Mouse (Mus musculus): ENCODE data around the gene Cntrl. TPM values are rescaled to one million over a fixed set of nuclear protein-coding genes. Genes with fewer than 3 reads are reported as not detected.

Gene Cntrl
- 29.5 and 29.9 TPM in 2 replicates for polyA plus RNA-seq (2016; fragmentation: Nextera tagmentation; extraction: Ambion mirVana)

DNA sequence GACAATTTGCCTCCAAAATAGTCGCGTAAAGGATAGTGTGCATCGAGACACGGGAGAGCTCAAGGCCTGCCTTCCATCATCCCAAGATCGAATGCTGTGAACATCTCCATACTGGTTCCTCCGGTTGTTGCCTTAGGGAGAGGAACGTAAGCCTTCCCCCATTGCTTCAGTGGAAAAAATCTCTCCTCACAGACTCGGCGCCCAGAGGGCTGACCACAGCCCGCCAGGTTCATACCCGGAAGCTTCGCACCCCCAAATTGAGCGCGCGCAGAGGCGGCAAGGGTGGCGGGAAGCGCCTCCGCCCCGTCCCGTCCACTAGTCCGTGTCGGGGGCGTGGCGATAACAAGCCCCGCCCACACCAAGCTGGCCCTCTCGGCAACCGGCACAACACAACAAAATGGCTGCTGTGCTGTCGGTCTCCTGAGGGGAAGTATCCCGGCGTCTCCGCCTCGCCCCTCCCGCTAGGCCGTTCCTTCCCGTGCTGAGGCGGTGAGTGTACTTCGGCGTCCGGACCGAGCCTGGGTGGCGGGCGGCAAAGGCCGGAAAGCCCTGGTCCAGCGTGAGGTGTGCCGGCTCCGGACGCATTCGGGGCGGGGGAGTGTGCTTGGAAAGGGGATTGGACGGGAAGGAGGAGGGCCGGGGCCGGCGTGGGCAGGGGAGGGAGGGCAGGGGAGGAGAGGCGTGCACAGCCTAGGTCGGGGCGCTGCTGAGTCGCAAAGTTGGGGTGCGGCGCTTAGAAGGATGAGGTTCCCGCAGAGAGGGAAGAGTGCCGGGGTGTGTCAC is at the start of gene Cntrl:
TSS of gene Cntrl (plus strand) at position 352 of the 783 bp plus-strand sequence.
- no peaks in the 10 kb centered on the region for H3K27me3 ChIP-seq (ENCODE audit: poor library complexity, severe bottlenecking)
- H3K36me3 ChIP-seq (replicated peaks), result peaks cover 7% of the 10 kb centered on the region
- peak; percentile 93 for DNase-seq (ENCODE audit: extremely low spot score, low spot score)
- under 1% methylated on average over 62 of the region's 62 CpGs for WGBS
- H3K4me3 ChIP-seq, result peak within 1 kb of the TSS; percentile 85
- no peaks in the 10 kb centered on the region for H3K9me3 ChIP-seq
- peak within 1 kb of the TSS; percentile 93 for H3K27ac ChIP-seq
- H3K4me1 ChIP-seq, result peaks cover 17% of the 10 kb centered on the region

DNA sequence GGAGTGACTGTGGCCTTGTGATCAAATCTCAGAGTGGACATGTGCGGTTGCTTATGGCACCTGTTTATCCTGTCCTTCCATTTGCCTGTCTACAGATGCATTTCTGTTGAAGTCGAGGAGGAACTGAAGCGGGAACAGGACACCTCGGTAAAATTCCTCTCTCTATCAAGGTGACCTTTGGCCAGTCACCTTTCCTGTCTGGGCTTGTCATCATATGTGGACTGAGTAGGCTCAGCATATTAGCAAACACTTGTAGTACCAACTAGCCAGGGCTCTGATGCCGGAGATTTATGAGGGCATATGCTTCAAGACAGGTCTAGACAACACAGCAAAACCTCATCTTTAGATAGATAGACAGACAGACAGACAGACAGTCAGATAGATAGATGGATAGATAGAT is 49.0 kb upstream of the Cntrl start:
- Histone ChIP-seq H3K9me3 (no peaks in the 10 kb centered on the region), H3K4me1 (no peaks in the 10 kb centered on the region), H3K27ac (no peak overlapping the region), H3K4me3 (no peak overlapping the region), H3K27me3 (ENCODE audit: poor library complexity, severe bottlenecking) (no peaks in the 10 kb centered on the region), H3K36me3 (replicated peaks) (no peaks in the 10 kb centered on the region)
- no peak for DNase-seq (ENCODE audit: extremely low spot score, low spot score)
- WGBS, result 91% methylated on average over 5 of the region's 5 CpGs

- H3K27me3 ChIP-seq (ENCODE audit: poor library complexity, severe bottlenecking), result no peaks in the 10 kb centered on the region
- no peaks in the 10 kb centered on the region for H3K9me3 ChIP-seq
- no peak for DNase-seq (ENCODE audit: extremely low spot score, low spot score)
- no peak overlapping the region for H3K4me3 ChIP-seq
- WGBS, result 82% methylated on average over 6 of the region's 6 CpGs
- no peaks in the 10 kb centered on the region for H3K36me3 ChIP-seq (replicated peaks)
- H3K4me1 ChIP-seq, result no peaks in the 10 kb centered on the region
- no peak overlapping the region for H3K27ac ChIP-seq
Observed at GRCm38 (mm10) chr2:35060897-35061296, 48.4 kb upstream of the Cntrl start.

GRCm38 (mm10) chr2:35061338-35061737 is 48.0 kb upstream of the Cntrl start, which contains the start of gene Hc:
TSS of gene Hc (minus strand) at chr2:35061438.
- H3K4me1 ChIP-seq, result no peaks in the 10 kb centered on the region
- H3K27me3 ChIP-seq (ENCODE audit: poor library complexity, severe bottlenecking), result no peaks in the 10 kb centered on the region
- no peak within 1 kb of the TSS for H3K4me3 ChIP-seq
- no peaks in the 10 kb centered on the region for H3K9me3 ChIP-seq
- 90% methylated on average over 5 of the region's 5 CpGs for WGBS
- no peak within 1 kb of the TSS for H3K27ac ChIP-seq
- no peak for DNase-seq (ENCODE audit: extremely low spot score, low spot score)
- no peaks in the 10 kb centered on the region for H3K36me3 ChIP-seq (replicated peaks)

DNA sequence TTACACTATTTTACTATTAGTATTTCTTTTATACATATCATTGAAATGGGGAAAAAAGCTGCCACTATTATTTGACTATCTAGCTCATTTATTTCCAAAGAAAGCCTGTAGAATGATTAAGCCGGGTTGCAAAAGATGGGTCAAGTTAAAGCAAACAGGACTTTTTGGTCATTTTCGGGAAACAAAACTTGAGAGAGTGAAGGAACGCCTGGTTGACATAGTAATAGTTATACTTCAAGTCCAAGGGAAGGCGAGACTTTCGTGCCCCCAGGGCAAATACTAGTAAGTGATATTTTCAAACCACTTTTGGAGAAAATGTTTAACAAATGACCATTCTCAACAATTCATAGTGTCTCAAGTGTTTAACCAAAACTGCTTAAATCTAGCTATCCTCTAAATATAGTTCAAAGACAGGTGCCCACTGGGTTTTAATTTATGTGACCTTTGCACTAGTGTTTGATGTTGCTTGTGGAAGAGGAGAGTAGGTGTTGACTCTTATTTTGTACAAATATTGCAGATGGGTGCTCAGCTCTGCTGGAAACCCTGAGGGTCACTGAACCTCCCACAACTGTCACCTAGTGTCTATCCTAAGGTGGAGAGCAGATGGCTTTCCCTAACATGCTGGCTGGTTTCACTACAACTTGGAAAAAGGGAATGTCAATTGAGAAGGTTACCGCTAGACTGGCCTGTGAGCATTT is 45.8 kb upstream of the Cntrl start:
- 89% methylated on average over 6 of the region's 6 CpGs for whole genome bisulfite sequencing
- H3K27ac ChIP-seq, result no peak overlapping the region

DNA sequence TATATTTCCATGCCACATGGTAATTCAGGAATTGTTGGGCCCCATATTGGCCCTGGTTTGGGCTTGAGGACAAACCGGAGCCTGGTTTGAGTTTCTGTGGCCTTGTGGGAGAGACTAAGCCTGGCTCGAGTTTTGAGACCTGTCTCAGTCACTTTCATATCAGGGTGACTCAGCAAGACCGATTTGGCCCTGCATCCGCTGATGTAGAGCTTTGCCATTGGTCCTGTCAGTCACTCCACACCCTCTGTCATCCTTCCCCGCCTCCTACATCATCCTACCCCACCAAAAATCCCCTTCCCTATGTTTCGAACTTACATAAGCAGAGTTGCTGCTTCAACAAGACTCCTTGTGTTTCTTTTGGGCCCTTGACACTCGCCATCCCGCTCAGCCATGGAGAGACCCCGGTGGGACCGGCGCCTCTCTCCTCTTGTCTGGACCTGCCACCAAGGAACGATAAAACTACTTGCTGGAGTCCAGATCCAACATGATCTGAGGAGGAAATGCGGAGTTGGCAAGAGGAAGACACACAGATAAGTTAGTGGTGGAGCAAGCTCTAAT is 42.7 kb upstream of the Cntrl start:
- no peaks in the 10 kb centered on the region for H3K9me3 ChIP-seq
- DNase-seq (ENCODE audit: extremely low spot score, low spot score), result no peak
- no peaks in the 10 kb centered on the region for H3K36me3 ChIP-seq (replicated peaks)
- 89% methylated on average over 13 of the region's 13 CpGs for WGBS
- H3K27me3 ChIP-seq (ENCODE audit: poor library complexity, severe bottlenecking), result no peaks in the 10 kb centered on the region
- H3K27ac ChIP-seq, result no peak overlapping the region
- no peaks in the 10 kb centered on the region for H3K4me1 ChIP-seq
- no peak overlapping the region for H3K4me3 ChIP-seq

More for the DNA sequence above, 45.8 kb upstream of the Cntrl start:
- H3K9me3 ChIP-seq, result no peaks in the 10 kb centered on the region
- H3K36me3 ChIP-seq (replicated peaks), result no peaks in the 10 kb centered on the region
- H3K4me1 ChIP-seq, result no peaks in the 10 kb centered on the region
- no peak for DNase-seq (ENCODE audit: extremely low spot score, low spot score)
- no peak overlapping the region for H3K4me3 ChIP-seq
- no peaks in the 10 kb centered on the region for H3K27me3 ChIP-seq (ENCODE audit: poor library complexity, severe bottlenecking)

DNA sequence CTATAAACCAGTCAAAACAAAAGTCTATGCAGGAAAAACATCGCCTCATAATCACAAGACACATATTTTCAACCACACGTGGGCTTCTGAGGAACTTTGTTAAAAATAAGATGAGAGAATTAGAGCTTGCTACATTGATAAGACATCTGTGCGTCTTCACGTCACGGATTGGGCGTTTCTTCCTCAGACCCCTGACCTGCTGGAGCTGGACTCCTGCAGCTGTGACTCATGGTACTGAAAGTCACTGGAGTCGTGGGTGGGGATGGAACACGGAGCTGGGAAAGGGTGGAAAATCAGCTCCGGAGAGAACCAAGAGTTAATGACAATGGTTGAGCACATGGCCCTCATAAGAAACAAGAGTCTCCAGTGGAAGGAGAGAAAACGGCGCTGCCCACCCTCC is 42.2 kb upstream of the Cntrl start:
- no peaks in the 10 kb centered on the region for H3K27me3 ChIP-seq (ENCODE audit: poor library complexity, severe bottlenecking)
- H3K9me3 ChIP-seq, result no peaks in the 10 kb centered on the region
- H3K4me1 ChIP-seq, result no peaks in the 10 kb centered on the region
- no peak overlapping the region for H3K27ac ChIP-seq
- no peaks in the 10 kb centered on the region for H3K36me3 ChIP-seq (replicated peaks)
- no peak overlapping the region for H3K4me3 ChIP-seq
- WGBS, result 91% methylated on average over 11 of the region's 11 CpGs
- DNase-seq (ENCODE audit: extremely low spot score, low spot score), result no peak

- Histone ChIP-seq H3K27ac (no peak overlapping the region), H3K9me3 (peaks cover 3% of the 10 kb centered on the region; the same call in 1 of the 2 replicates), H3K4me1 (no peaks in the 10 kb centered on the region), H3K4me3 (no peak overlapping the region), H3K27me3 (ENCODE audit: poor library complexity, severe bottlenecking) (no peaks in the 10 kb centered on the region), H3K36me3 (replicated peaks) (no peaks in the 10 kb centered on the region)
- DNase-seq (ENCODE audit: extremely low spot score, low spot score), result no peak
- WGBS, result 96% methylated on average over 1 of the region's 1 CpGs
Observed at GRCm38 (mm10) chr2:35069124-35069523, 40.2 kb upstream of the Cntrl start.

- Histone ChIP-seq H3K9me3 (peaks cover 3% of the 10 kb centered on the region; the same call in 1 of the 2 replicates), H3K27me3 (ENCODE audit: poor library complexity, severe bottlenecking) (no peaks in the 10 kb centered on the region), H3K4me3 (no peak overlapping the region), H3K27ac (no peak overlapping the region), H3K36me3 (replicated peaks) (no peaks in the 10 kb centered on the region), H3K4me1 (no peaks in the 10 kb centered on the region)
- DNase-seq (ENCODE audit: extremely low spot score, low spot score), result no peak
- 85% methylated on average over 4 of the region's 4 CpGs for WGBS
Observed at GRCm38 (mm10) chr2:35070275-35070674, 39.0 kb upstream of the Cntrl start.

GRCm38 (mm10) chr2:35072547-35072946 is 36.7 kb upstream of the Cntrl start:
- H3K4me3 ChIP-seq, result no peak overlapping the region
- no peak for DNase-seq (ENCODE audit: extremely low spot score, low spot score)
- H3K36me3 ChIP-seq (replicated peaks), result no peaks in the 10 kb centered on the region
- peaks cover 3% of the 10 kb centered on the region; the same call in 1 of the 2 replicates for H3K9me3 ChIP-seq
- 79% methylated on average over 2 of the region's 2 CpGs for WGBS
- H3K4me1 ChIP-seq, result no peaks in the 10 kb centered on the region
- H3K27ac ChIP-seq, result no peak overlapping the region
- H3K27me3 ChIP-seq (ENCODE audit: poor library complexity, severe bottlenecking), result no peaks in the 10 kb centered on the region

DNA sequence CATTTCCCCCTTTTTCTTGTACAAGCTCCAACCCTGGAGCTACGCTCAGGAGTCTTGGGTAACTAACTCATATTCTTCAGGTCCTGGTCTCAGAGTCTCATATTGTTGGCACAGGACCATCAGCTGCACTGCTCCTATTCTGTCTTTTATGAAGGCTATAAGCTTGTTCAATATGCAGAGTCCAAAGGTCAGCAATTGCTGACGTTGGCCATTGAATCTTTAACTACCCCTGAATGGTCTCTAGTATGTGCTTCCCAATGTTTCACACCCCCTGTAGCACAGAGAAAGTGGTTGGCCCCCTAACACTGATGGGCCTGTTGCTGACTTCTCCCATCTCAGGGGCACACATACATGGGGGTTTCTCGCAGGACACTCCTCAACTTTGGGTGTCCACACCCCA is 35.0 kb upstream of the Cntrl start:
- DNase-seq (ENCODE audit: extremely low spot score, low spot score), result no peak
- Histone ChIP-seq H3K4me1 (no peaks in the 10 kb centered on the region), H3K27ac (no peak overlapping the region), H3K4me3 (no peak overlapping the region), H3K36me3 (replicated peaks) (no peaks in the 10 kb centered on the region), H3K9me3 (peaks cover 3% of the 10 kb centered on the region; the same call in 1 of the 2 replicates), H3K27me3 (ENCODE audit: poor library complexity, severe bottlenecking) (no peaks in the 10 kb centered on the region)
- WGBS, result 92% methylated on average over 3 of the region's 3 CpGs

GRCm38 (mm10) chr2:35079166-35079565 is 30.1 kb upstream of the Cntrl start:
- no peaks in the 10 kb centered on the region for H3K27me3 ChIP-seq (ENCODE audit: poor library complexity, severe bottlenecking)
- no peak for DNase-seq (ENCODE audit: extremely low spot score, low spot score)

GRCm38 (mm10) chr2:35087418-35087817 is 21.9 kb upstream of the Cntrl start:
- 76% methylated on average over 4 of the region's 4 CpGs for WGBS
- Histone ChIP-seq H3K9me3 (no peaks in the 10 kb centered on the region), H3K27me3 (ENCODE audit: poor library complexity, severe bottlenecking) (no peaks in the 10 kb centered on the region), H3K4me3 (no peak overlapping the region), H3K27ac (no peak overlapping the region), H3K36me3 (replicated peaks) (no peaks in the 10 kb centered on the region), H3K4me1 (no peaks in the 10 kb centered on the region)
- no peak for DNase-seq (ENCODE audit: extremely low spot score, low spot score)

More at GRCm38 (mm10) chr2:35079166-35079565, 30.1 kb upstream of the Cntrl start:
- Histone ChIP-seq H3K9me3 (no peaks in the 10 kb centered on the region), H3K4me3 (no peak overlapping the region), H3K27ac (no peak overlapping the region), H3K36me3 (replicated peaks) (no peaks in the 10 kb centered on the region), H3K4me1 (no peaks in the 10 kb centered on the region)
- whole genome bisulfite sequencing, result 80% methylated on average over 6 of the region's 6 CpGs

All from forebrain, embryonic 10.5 days (tissue).